Mouse (Mus musculus): ENCODE results near the gene Mgp. TPM values are rescaled to one million over a fixed set of nuclear protein-coding genes. Genes with fewer than 3 reads are reported as not detected.

Gene Mgp
- polyA plus RNA-seq, 1 experiment from 2014 or later, result 283 TPM

- Histone ChIP-seq H3K9ac (no peak overlapping the region), H3K4me3 (replicated peaks) (no peak overlapping the region), H3K36me3 (no peaks in the 10 kb centered on the region), H3K4me2 (replicated peaks) (no peak overlapping the region), H3K27ac (replicated peaks) (no peak overlapping the region), H3K4me1 (peaks cover 2% of the 10 kb centered on the region), H3K27me3 (no peaks in the 10 kb centered on the region), H3K9me3 (replicated peaks) (no peaks in the 10 kb centered on the region)
- no peak for ATAC-seq (ENCODE audit: insufficient number of reproducible peaks, low FRiP score, low TSS enrichment, low read depth)
- WGBS, result 72% methylated on average over 4 of the region's 4 CpGs
These were observed 9.5 kb downstream of the Mgp start for GRCm38 (mm10) chr6:136866150-136866549.

- Histone ChIP-seq H3K27me3 (no peaks in the 10 kb centered on the region), H3K4me3 (replicated peaks) (no peak overlapping the region), H3K9me3 (replicated peaks) (no peaks in the 10 kb centered on the region), H3K4me2 (replicated peaks) (no peak overlapping the region), H3K9ac (no peak overlapping the region), H3K27ac (replicated peaks) (no peak overlapping the region), H3K4me1 (peaks cover 3% of the 10 kb centered on the region), H3K36me3 (no peaks in the 10 kb centered on the region)
- WGBS, result 94% methylated on average over 5 of the region's 5 CpGs
- no peak for ATAC-seq (ENCODE audit: insufficient number of reproducible peaks, low FRiP score, low TSS enrichment, low read depth)
These were observed 10.3 kb downstream of the Mgp start for GRCm38 (mm10) chr6:136865360-136865759.

- no peak overlapping the region for H3K4me3 ChIP-seq (replicated peaks)
- no peaks in the 10 kb centered on the region for H3K27me3 ChIP-seq
- no peak overlapping the region for H3K9ac ChIP-seq
- H3K4me1 ChIP-seq, result peaks cover 17% of the 10 kb centered on the region
- no peaks in the 10 kb centered on the region for H3K36me3 ChIP-seq
- 38% methylated on average over 9 of the region's 9 CpGs for WGBS
- H3K4me2 ChIP-seq (replicated peaks), result no peak overlapping the region
- H3K27ac ChIP-seq (replicated peaks), result 0 out of 2 replicates have a peak overlapping the region, but pooled peaks have one; percentile 22
- no peak for ATAC-seq (ENCODE audit: insufficient number of reproducible peaks, low FRiP score, low TSS enrichment, low read depth)
- no peaks in the 10 kb centered on the region for H3K9me3 ChIP-seq (replicated peaks)
These were observed 14.6 kb downstream of the Mgp start for GRCm38 (mm10) chr6:136861020-136861419.

DNA sequence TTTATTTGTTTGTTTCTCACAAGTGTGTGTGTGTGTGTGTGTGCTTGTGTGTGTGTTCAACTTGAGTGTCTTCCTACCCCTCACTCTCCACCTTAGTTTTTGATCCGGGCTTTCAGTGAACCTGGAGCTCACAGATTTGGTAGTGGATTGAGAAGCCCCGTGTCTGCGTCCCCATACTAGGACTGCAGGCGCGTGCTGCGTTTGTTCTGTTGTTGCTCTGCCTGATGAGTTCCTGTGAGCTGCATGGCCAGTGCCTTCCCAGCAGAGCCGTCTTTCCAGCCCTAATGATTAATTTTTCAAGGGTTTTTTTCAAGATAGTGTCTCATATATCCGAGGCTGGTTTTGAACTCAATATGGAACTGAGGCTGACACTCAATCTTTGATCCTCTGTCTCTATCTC, 17.2 kb downstream of the Mgp start:
- H3K4me1 ChIP-seq, result peaks cover 17% of the 10 kb centered on the region
- ATAC-seq (ENCODE audit: insufficient number of reproducible peaks, low FRiP score, low TSS enrichment, low read depth), result no peak
- H3K9me3 ChIP-seq (replicated peaks), result no peaks in the 10 kb centered on the region
- H3K9ac ChIP-seq, result no peak overlapping the region
- H3K4me3 ChIP-seq (replicated peaks), result no peak overlapping the region
- no peaks in the 10 kb centered on the region for H3K27me3 ChIP-seq
- H3K27ac ChIP-seq (replicated peaks), result no peak overlapping the region
- H3K4me2 ChIP-seq (replicated peaks), result no peak overlapping the region
- H3K36me3 ChIP-seq, result no peaks in the 10 kb centered on the region
- WGBS, result 67% methylated on average over 8 of the region's 8 CpGs

DNA sequence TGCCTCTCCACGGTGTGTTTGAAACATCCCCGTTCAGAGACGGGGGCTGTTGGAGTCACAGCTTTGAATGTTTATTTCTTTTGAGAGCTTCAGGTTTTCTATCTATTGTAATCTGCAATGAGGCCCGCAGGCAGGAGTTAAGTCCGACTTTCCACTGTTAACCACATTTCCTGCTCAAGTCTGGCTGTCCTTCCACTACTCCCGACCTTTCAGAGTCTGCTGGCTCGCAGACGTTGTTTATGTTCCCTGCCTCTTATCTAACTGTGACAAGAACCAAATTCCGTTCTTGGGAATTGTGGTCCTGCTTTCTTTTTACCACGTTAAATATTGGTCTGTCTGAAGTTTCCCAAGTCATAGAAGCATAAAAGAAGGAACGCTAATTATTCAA, 17.8 kb downstream of the Mgp start:
- Histone ChIP-seq H3K27me3 (no peaks in the 10 kb centered on the region), H3K4me2 (replicated peaks) (peak overlapping the region; percentile 28), H3K4me3 (replicated peaks) (no peak overlapping the region), H3K4me1 (peaks cover 18% of the 10 kb centered on the region), H3K36me3 (no peaks in the 10 kb centered on the region), H3K27ac (replicated peaks) (peak overlapping the region; percentile 19; the same call in 1 of the 2 replicates), H3K9ac (no peak overlapping the region), H3K9me3 (replicated peaks) (no peaks in the 10 kb centered on the region)
- ATAC-seq (ENCODE audit: insufficient number of reproducible peaks, low FRiP score, low TSS enrichment, low read depth), result no peak
- WGBS, result 17% methylated on average over 11 of the region's 11 CpGs

DNA sequence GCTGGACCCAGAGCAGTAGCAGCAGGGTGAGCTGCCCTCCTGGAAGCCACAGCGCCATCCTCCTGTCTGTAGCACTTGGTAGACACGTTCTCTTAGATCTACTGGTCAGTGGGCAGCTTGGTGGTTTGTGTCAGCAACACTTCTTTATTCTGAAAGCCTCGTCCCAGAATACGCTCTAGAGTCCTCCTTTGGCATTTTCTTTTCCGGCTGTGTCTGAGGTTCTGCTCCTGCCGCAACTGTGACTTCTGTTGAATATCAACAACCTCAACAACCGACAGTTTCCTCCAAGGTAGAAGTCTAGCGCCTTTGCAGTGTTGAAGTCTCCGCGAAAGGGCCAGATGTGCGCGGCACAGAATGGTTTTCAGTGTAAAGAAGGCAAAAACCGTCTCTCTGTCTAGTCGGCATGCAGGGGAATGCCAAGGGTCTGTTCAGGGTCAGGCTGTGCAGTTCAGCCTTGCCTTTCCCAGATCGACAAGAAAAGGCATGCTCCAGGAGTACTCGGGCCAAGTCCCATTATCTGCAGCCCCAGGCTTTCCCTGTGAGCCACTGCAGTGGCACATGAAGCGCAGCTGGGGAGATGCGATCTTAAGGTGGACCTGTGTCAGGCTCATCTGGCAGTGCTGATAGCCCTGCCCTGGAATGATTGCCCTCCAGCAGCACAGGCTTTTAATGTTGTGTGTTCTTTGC, 18.3 kb downstream of the Mgp start, which contains the start of gene Art4:
Gene Art4, minus strand, starts transcription at position 548 of the 687 bp plus-strand sequence.
- Histone ChIP-seq H3K9me3 (replicated peaks) (no peaks in the 10 kb centered on the region), H3K27me3 (no peaks in the 10 kb centered on the region), H3K4me1 (peaks cover 22% of the 10 kb centered on the region), H3K4me2 (replicated peaks) (peak within 1 kb of the TSS; percentile 28), H3K4me3 (replicated peaks) (peak within 1 kb of the TSS; percentile 21), H3K9ac (no peak within 1 kb of the TSS), H3K36me3 (no peaks in the 10 kb centered on the region), H3K27ac (replicated peaks) (peak within 1 kb of the TSS; percentile 19)
- no peak; the same call in 1 of the 2 replicates for ATAC-seq (ENCODE audit: insufficient number of reproducible peaks, low FRiP score, low TSS enrichment, low read depth)
- WGBS, result 48% methylated on average over 18 of the region's 18 CpGs

- no peaks in the 10 kb centered on the region for H3K36me3 ChIP-seq
- H3K27me3 ChIP-seq, result no peaks in the 10 kb centered on the region
- H3K9ac ChIP-seq, result no peak overlapping the region
- peak overlapping the region; percentile 34 for H3K4me2 ChIP-seq (replicated peaks)
- peak overlapping the region; percentile 17 for H3K4me3 ChIP-seq (replicated peaks)
- no peaks in the 10 kb centered on the region for H3K9me3 ChIP-seq (replicated peaks)
- WGBS, result 46% methylated on average over 14 of the region's 14 CpGs
- ATAC-seq (ENCODE audit: insufficient number of reproducible peaks, low FRiP score, low TSS enrichment, low read depth), result no peak
- H3K4me1 ChIP-seq, result peaks cover 20% of the 10 kb centered on the region
- peak overlapping the region; percentile 80 for H3K27ac ChIP-seq (replicated peaks)
These were observed 19.5 kb downstream of the Mgp start for GRCm38 (mm10) chr6:136856071-136856636.

- H3K4me3 ChIP-seq (replicated peaks), result no peak overlapping the region
- H3K4me1 ChIP-seq, result peaks cover 19% of the 10 kb centered on the region
- ATAC-seq (ENCODE audit: insufficient number of reproducible peaks, low FRiP score, low TSS enrichment, low read depth), result no peak
- H3K4me2 ChIP-seq (replicated peaks), result no peak overlapping the region
- no peaks in the 10 kb centered on the region for H3K9me3 ChIP-seq (replicated peaks)
- no peak overlapping the region for H3K9ac ChIP-seq
- no peaks in the 10 kb centered on the region for H3K27me3 ChIP-seq
- no peaks in the 10 kb centered on the region for H3K36me3 ChIP-seq
- 80% methylated on average over 2 of the region's 2 CpGs for WGBS
- H3K27ac ChIP-seq (replicated peaks), result no peak overlapping the region
These were observed 20.4 kb downstream of the Mgp start for GRCm38 (mm10) chr6:136855183-136855582.

GRCm38 (mm10) chr6:136854361-136854781, 21.3 kb downstream of the Mgp start:
- no peaks in the 10 kb centered on the region for H3K36me3 ChIP-seq
- 81% methylated on average over 11 of the region's 11 CpGs for WGBS
- no peak overlapping the region for H3K9ac ChIP-seq
- H3K9me3 ChIP-seq (replicated peaks), result no peaks in the 10 kb centered on the region
- H3K27ac ChIP-seq (replicated peaks), result no peak overlapping the region
- no peak for ATAC-seq (ENCODE audit: insufficient number of reproducible peaks, low FRiP score, low TSS enrichment, low read depth)
- no peaks in the 10 kb centered on the region for H3K27me3 ChIP-seq
- no peak overlapping the region for H3K4me3 ChIP-seq (replicated peaks)
- no peak overlapping the region for H3K4me2 ChIP-seq (replicated peaks)
- H3K4me1 ChIP-seq, result peaks cover 19% of the 10 kb centered on the region

DNA sequence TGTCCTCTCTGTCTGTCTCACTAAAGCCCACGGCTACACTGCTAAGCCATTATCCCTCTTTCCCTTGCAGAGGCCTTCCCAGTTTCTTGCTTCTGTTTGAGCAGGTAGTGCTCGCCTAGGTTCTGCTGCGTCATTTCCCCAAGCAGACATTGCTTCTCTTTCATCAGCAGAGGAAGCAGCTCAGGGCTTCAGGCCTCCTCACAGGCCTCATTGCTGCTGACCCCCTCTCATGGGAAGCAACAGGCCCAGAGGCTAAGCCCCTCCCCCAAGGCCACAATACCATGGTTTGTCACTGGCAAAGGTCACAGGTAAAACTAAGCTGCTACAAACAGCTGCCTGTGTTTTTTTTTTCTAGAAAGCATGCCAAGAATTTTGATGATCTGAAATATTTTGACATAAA, 22.9 kb downstream of the Mgp start:
- peak overlapping the region; percentile 66 for H3K27ac ChIP-seq (replicated peaks)

GRCm38 (mm10) chr6:136852348-136852747, 23.3 kb downstream of the Mgp start:
- H3K4me1 ChIP-seq, result peaks cover 13% of the 10 kb centered on the region
- WGBS, result 57% methylated on average over 4 of the region's 4 CpGs
- no peaks in the 10 kb centered on the region for H3K36me3 ChIP-seq
- H3K27ac ChIP-seq (replicated peaks), result peak overlapping the region; percentile 66
- H3K4me2 ChIP-seq (replicated peaks), result no peak overlapping the region
- no peak for ATAC-seq (ENCODE audit: insufficient number of reproducible peaks, low FRiP score, low TSS enrichment, low read depth)
- no peak overlapping the region for H3K4me3 ChIP-seq (replicated peaks)
- H3K27me3 ChIP-seq, result no peaks in the 10 kb centered on the region
- no peak overlapping the region for H3K9ac ChIP-seq
- H3K9me3 ChIP-seq (replicated peaks), result no peaks in the 10 kb centered on the region

More for the DNA sequence above, 22.9 kb downstream of the Mgp start:
- 27% methylated on average over 3 of the region's 3 CpGs for WGBS
- no peaks in the 10 kb centered on the region for H3K27me3 ChIP-seq
- no peak overlapping the region for H3K4me3 ChIP-seq (replicated peaks)
- no peak for ATAC-seq (ENCODE audit: insufficient number of reproducible peaks, low FRiP score, low TSS enrichment, low read depth)
- H3K9ac ChIP-seq, result no peak overlapping the region
- no peaks in the 10 kb centered on the region for H3K9me3 ChIP-seq (replicated peaks)
- H3K4me1 ChIP-seq, result peaks cover 17% of the 10 kb centered on the region
- H3K4me2 ChIP-seq (replicated peaks), result no peak overlapping the region
- no peaks in the 10 kb centered on the region for H3K36me3 ChIP-seq

- Histone ChIP-seq H3K4me1 (peaks cover 5% of the 10 kb centered on the region), H3K27ac (replicated peaks) (no peak overlapping the region), H3K9me3 (replicated peaks) (no peaks in the 10 kb centered on the region), H3K9ac (no peak overlapping the region), H3K27me3 (no peaks in the 10 kb centered on the region), H3K4me3 (replicated peaks) (no peak overlapping the region), H3K36me3 (no peaks in the 10 kb centered on the region), H3K4me2 (replicated peaks) (no peak overlapping the region)
- ATAC-seq (ENCODE audit: insufficient number of reproducible peaks, low FRiP score, low TSS enrichment, low read depth), result no peak
- WGBS, result 69% methylated on average over 6 of the region's 6 CpGs
These were observed 25.4 kb downstream of the Mgp start for GRCm38 (mm10) chr6:136850267-136850666.

All from embryonic facial prominence, embryonic 15.5 days (tissue).